Mouse (Mus musculus) spleen, postnatal 0 days (tissue): ENCODE results near the gene Tmem263. TPM values are rescaled to one million over a fixed set of nuclear protein-coding genes. Genes with fewer than 3 reads are reported as not detected.

Experiments used
- polyA plus RNA-seq: library from polyadenylated mRNA; unstranded; fragments of >200 nt; fragmentation: Nextera tagmentation; extraction: Ambion mirVana; gene quantifications from 2 replicates; pipeline ENCODE4 v1.2.1, GENCODE M21; 2015

Tmem263 gene
- 19.6 and 21.2 TPM in 2 replicates for polyA plus RNA-seq

DNA sequence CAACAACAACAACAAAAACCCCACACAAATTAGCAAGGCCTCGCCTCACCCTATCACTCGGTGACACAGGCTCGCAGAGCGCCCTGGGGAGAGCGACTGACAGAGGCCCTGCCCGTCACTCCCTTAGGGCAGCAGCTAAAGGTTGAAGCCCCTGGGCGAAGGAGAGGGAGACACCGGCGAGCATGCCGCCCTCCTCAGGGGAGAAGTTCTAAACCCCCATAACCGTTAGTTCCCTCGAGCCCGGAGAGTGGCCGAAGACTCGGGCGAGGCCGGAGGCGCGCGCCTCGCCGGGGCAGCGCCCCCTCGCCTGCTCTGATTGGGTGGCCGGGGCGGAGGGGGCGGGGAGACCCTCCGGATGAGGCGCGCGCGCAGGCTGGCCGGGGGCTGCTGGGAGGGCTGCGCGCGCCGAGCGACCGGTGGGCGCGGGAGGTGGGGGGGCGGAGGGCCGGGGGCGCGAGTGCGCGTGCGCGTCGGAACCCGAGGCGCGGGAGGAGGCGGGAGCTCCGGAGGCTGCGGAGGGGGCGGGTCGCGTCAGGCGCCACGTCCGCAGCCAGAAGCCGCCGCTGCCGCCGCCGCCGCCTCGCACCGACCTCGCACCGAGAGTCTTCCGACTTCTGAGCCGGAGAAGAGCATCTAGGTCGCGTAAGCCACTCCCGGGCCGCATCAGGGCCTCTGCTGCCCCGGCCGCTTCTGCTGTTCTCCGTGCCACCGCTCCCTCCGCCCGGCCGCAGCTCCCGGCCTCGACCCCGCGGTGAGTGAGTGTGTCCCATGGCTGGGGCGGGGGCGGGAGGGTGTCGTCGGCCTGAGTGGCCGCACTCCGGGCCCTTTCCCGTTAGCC, at the start of gene Tmem263, which contains the start of gene Fhl4:
Tmem263 (plus strand) TSS at position 381 of the 838 bp plus-strand sequence.
Fhl4 (minus strand) TSS at position 249 of the 838 bp plus-strand sequence.

DNA sequence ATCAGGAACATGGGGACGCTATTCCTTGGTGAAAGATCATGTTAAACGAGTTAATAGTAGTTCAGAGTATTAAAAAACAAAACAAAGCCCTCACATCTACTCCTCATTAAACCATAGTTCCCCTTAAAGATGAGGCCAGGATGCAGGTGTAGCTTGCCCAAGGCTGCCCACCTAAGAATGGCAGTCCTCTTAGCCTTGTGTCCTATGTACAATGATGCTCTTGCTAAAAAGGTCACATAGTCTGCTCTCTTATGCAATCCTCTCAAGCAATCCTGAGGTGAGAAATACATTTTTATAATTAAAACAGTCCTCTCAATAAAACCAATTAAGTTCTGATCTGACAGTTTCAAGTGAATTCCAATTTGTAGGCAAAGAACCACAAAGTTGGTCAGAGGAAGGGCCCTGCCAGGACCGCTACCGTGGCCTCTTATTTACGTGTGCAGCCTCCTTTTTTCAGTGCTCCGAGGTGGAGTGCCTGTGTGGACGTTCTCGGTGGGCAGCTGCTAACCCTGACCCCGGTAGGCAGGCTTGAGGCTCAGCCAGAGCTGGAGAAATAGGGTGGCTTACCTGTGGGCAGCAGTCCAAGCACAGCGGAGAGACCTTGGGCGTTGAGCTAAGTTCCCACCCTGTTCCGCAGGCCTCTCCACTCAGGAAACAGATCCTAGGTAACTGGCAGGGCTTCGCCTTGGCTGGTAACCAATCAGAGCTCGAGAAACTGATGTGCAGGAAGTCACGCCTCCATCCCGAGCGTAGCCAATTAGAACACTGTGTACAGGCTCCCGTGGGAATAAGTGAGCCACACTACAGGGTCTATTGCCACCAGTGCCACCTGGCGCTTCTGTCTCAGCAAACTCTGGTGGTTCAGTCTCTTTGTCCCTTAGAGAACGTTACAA, 25.2 kb downstream of the Tmem263 start, which contains the start of gene Mterf2:
Mterf2 (minus strand) TSS at position 633 of the 893 bp plus-strand sequence.

Other genes starting within 250 kb of the Tmem263 start
- gene Ric8b, start 185.0 kb upstream of the Tmem263 start, polyA plus RNA-seq: 4.3 and 5.3 TPM in 2 replicates
- 0.57 and 0.73 TPM in 2 replicates for gene Fhl4, start 132 bp upstream of the Tmem263 start, polyA plus RNA-seq
- gene Mterf2, start 25.4 kb downstream of the Tmem263 start, polyA plus RNA-seq: 5.0 and 6.0 TPM in 2 replicates
- 9.5 and 11.8 TPM in 2 replicates for gene Cry1, start 82.4 kb downstream of the Tmem263 start, polyA plus RNA-seq